Mouse (Mus musculus) heart, embryonic 10.5 days (tissue): ENCODE data around the gene I830077J02Rik. TPM values are rescaled to one million over a fixed set of nuclear protein-coding genes. Genes with fewer than 3 reads are reported as not detected.

Experiments
- DNase-seq: peaks from one replicate; pipeline ENCODE4 v3.0.0-alpha.2; 2017; ENCODE audit warnings: low spot score
- H3K27ac ChIP-seq: fragments of 300-500 bp; sonication (generic); 2 replicates; pipeline ENCODE4 v1.5.1; 2016; ENCODE audit warnings: mild to moderate bottlenecking
- H3K27me3 ChIP-seq: fragments of 300-500 bp; sonication (generic); 2 replicates; pipeline ENCODE4 v1.6.1; 2016; ENCODE audit warnings: mild to moderate bottlenecking; ENCODE audit not compliant: poor library complexity, insufficient read depth, severe bottlenecking
- H3K36me3 ChIP-seq: fragments of 300-500 bp; sonication (generic); 2 replicates; pipeline ENCODE4 v1.6.1; 2016; ENCODE audit warnings: mild to moderate bottlenecking, moderate library complexity
- H3K4me1 ChIP-seq: fragments of 300-500 bp; sonication (generic); 2 replicates; pipeline ENCODE4 v1.6.1; 2016; ENCODE audit warnings: mild to moderate bottlenecking
- H3K4me3 ChIP-seq: fragments of 300-500 bp; sonication (generic); 2 replicates; pipeline ENCODE4 v1.5.1; 2016; ENCODE audit warnings: mild to moderate bottlenecking, moderate library complexity
- H3K9me3 ChIP-seq: fragments of 300-500 bp; sonication (generic); 2 replicates; pipeline ENCODE4 v1.6.1; 2016; ENCODE audit warnings: mild to moderate bottlenecking, moderate library complexity
- WGBS: fragments of 180-500 bp; shearing (Covaris S2); methylation state at CpG from one replicate; pipeline ENCODE4 v1.1.7; 2016; 5-methylcytosine and 5-hydroxymethylcytosine counted together
- polyA plus RNA-seq: library from polyadenylated mRNA; unstranded; fragments of >200 nt; fragmentation: Nextera tagmentation; extraction: Ambion mirVana; gene quantifications from 2 replicates; pipeline ENCODE4 v1.2.1, GENCODE M21; 2016

The I830077J02Rik gene
- polyA plus RNA-seq, 1 experiment from 2014 or later = 2.0 TPM

DNA sequence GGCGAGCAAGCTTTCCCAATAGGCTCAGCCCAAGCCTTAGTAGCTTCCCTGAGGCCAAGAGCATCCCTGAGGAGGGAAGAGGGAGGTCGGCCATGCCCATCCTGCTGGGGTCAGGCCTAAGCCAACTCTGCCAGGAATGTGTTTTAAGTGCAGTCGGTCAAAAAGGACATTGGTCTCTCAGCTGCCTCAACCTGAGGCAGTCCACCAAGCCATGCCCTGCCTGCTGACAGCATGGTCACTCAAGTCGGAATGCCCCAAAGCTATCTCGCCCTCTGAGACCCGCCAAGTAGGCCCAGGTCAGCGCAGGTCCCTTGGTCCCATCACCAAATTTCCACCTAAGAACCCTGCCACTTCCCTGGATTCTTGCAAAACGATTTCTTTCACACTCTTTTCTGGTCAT is 53.7 kb downstream of the I830077J02Rik start:
- no peaks in the 10 kb centered on the region for H3K9me3 ChIP-seq
- H3K4me1 ChIP-seq = peaks cover 7% of the 10 kb centered on the region
- 78% methylated on average over 8 of the region's 8 CpGs for WGBS
- no peak for DNase-seq
- H3K4me3 ChIP-seq = no peak overlapping the region
- H3K36me3 ChIP-seq = no peaks in the 10 kb centered on the region
- H3K27me3 ChIP-seq = peaks cover 4% of the 10 kb centered on the region; the same call in 1 of the 2 replicates
- H3K27ac ChIP-seq = no peak overlapping the region

DNA sequence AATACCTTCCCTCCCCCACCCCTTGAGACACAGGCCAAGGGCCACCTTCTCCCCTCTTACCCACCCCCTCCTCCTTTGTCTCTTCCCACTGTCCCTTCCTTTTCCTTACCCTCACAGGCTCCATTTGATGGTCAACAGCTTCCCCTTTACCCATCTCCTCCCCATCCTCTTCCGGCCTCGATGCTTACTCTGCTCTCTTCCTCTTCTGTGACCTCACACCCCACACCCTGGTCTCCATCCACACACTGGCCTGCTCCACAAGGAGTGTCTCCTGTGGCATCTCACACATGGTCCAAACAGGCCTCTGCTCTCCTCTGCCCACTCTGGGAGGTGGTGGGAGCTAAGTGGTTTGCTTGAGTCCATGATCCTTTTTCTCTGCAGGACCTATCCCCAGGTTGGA is 54.5 kb downstream of the I830077J02Rik start:
- peaks cover 4% of the 10 kb centered on the region; the same call in 1 of the 2 replicates for H3K27me3 ChIP-seq
- WGBS = 74% methylated on average over 2 of the region's 2 CpGs
- peak; percentile 57 for DNase-seq
- no peak overlapping the region for H3K4me3 ChIP-seq
- no peak overlapping the region for H3K27ac ChIP-seq
- no peaks in the 10 kb centered on the region for H3K36me3 ChIP-seq
- H3K4me1 ChIP-seq = peaks cover 8% of the 10 kb centered on the region
- H3K9me3 ChIP-seq = no peaks in the 10 kb centered on the region

DNA sequence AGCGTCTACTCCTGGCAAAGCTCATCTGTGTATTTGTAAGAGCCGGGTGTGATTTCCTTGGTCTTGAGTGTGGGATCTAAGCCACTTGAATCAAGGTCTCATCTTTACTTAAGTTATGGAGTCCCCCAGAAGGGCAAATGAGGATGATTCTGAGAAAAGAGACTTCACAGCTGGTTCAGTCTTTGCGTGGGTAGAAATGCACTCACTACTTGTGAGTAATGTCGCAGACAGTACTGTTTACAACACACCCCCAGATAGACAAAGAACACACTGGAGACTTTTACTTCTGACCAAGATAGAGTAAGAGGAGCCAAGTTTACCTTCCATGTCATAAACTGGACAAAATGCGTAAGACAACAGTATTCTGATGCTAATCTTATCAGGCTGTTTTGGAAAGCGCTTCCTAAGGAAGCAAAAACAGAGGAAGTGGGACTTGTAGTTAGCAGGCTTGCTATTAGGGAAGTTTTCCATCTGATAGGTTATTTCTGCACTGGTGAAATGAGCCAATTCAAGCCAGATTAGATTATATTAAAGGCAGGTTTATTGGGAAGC is 55.1 kb downstream of the I830077J02Rik start:
- WGBS = 78% methylated on average over 6 of the region's 6 CpGs
- no peak for DNase-seq

GRCm38 (mm10) chr3:105876022-105876421 is 56.4 kb downstream of the I830077J02Rik start:
- Histone ChIP-seq H3K9me3 (no peaks in the 10 kb centered on the region), H3K27me3 (peaks cover 4% of the 10 kb centered on the region; the same call in 1 of the 2 replicates), H3K4me1 (peaks cover 20% of the 10 kb centered on the region), H3K36me3 (no peaks in the 10 kb centered on the region), H3K27ac (no peak overlapping the region), H3K4me3 (no peak overlapping the region)
- no peak for DNase-seq
- WGBS = 50% methylated on average over 5 of the region's 5 CpGs

More for the DNA sequence above, 55.1 kb downstream of the I830077J02Rik start:
- Histone ChIP-seq H3K9me3 (no peaks in the 10 kb centered on the region), H3K27ac (no peak overlapping the region), H3K4me1 (peaks cover 12% of the 10 kb centered on the region), H3K27me3 (peaks cover 4% of the 10 kb centered on the region; the same call in 1 of the 2 replicates), H3K36me3 (no peaks in the 10 kb centered on the region), H3K4me3 (no peak overlapping the region)

Other genes with a start within 250 kb of the I830077J02Rik start
- gene Ddx20, start 245.1 kb downstream of the I830077J02Rik start, polyA plus RNA-seq = 30.5 and 37.2 TPM in 2 replicates
- 1.5 and 2.4 TPM in 2 replicates for gene Inka2, start 228.1 kb downstream of the I830077J02Rik start, polyA plus RNA-seq
- 73.9 and 95.3 TPM in 2 replicates for gene Rap1a, start 131.3 kb downstream of the I830077J02Rik start, polyA plus RNA-seq
- not detected in 2 replicates for gene Adora3, start 61.8 kb downstream of the I830077J02Rik start, polyA plus RNA-seq
- 0.70 and 0.73 TPM in 2 replicates for gene Tmigd3, start 61.8 kb downstream of the I830077J02Rik start, polyA plus RNA-seq
- 124 and 146 TPM in 2 replicates for gene Wdr77, start 26.7 kb upstream of the I830077J02Rik start, polyA plus RNA-seq
- 677 and 779 TPM in 2 replicates for gene Atp5f1, start 27.4 kb upstream of the I830077J02Rik start, polyA plus RNA-seq
- gene Ovgp1, start 41.0 kb upstream of the I830077J02Rik start, polyA plus RNA-seq = 1.5 and 1.9 TPM in 2 replicates
- 0.69 TPM in 1 of 2 replicates, not detected in the other for gene Pifo, start 82.0 kb upstream of the I830077J02Rik start, polyA plus RNA-seq
- not detected in 2 replicates for gene Chil5, start 100.2 kb upstream of the I830077J02Rik start, polyA plus RNA-seq
- 0.14 and 0.18 TPM in 2 replicates for gene Chia1, start 180.6 kb upstream of the I830077J02Rik start, polyA plus RNA-seq
- not detected in 2 replicates for gene Chil3, start 234.9 kb upstream of the I830077J02Rik start, polyA plus RNA-seq